9 mouse cellular contexts compared by ENCODE assay signal in genomic region chr11:3903046-3903445, GRCm38 (mm10). TPM values are rescaled to one million over a fixed set of nuclear protein-coding genes. Genes with fewer than 3 reads are reported as not detected.
DNase-seq lines count a peak whose midpoint lies in the region; ATAC-seq and TF ChIP-seq lines count a peak whose summit lies in the region.
"Had no signal": no experiment of that assay in that cellular context is flagged by ENCODE, and none has a peak within 500 bp of the region (broad histone marks: within the 10 kb centered on the region; RNA-seq: fewer than 3 reads in every experiment).

No protein-coding gene starts in this region.

- intact Hi-C loops in left cerebral cortex, postnatal 14 days (cut with DNase I) = no loop called here

- no peak overlapping the region for H3K9ac ChIP-seq in heart, embryonic 12.5 days
- H3K9ac ChIP-seq: neural tube, embryonic 13.5 days had no signal

- H3K27me3 ChIP-seq in heart, embryonic 12.5 days (replicated peaks) = no peaks in the 10 kb centered on the region
- H3K27me3 ChIP-seq: neural tube, embryonic 13.5 days had no signal

- peaks cover 21% of the 10 kb centered on the region for H3K36me3 ChIP-seq in heart, embryonic 12.5 days

- H3K27ac ChIP-seq in heart, embryonic 12.5 days (ENCODE audit: poor library complexity, severe bottlenecking) = no peak overlapping the region
- H3K27ac ChIP-seq: neural tube, embryonic 13.5 days had no signal

- H3K4me3 ChIP-seq in heart, embryonic 12.5 days = no peak overlapping the region
- H3K4me3 ChIP-seq: neural tube, embryonic 13.5 days had no signal

- TF ChIP-seq POLR2A in brain, embryonic 14.5 days (IDR thresholded peaks at IDR 0.05; ENCODE audit: borderline replicate concordance, extremely low read depth, insufficient read depth, insufficient read length, poor library complexity, severe bottlenecking) = no peak

- no peak for TF ChIP-seq CTCF in brain, embryonic 14.5 days (IDR thresholded peaks at IDR 0.05; ENCODE audit: borderline replicate concordance, extremely low read depth, insufficient read depth, insufficient read length)

- ATAC-seq in heart, embryonic 12.5 days (ENCODE audit: insufficient number of reproducible peaks, low FRiP score) = no peak

- peaks cover 10% of the 10 kb centered on the region for H3K4me1 ChIP-seq in heart, embryonic 12.5 days (replicated peaks)

- peak; percentile 98 for DNase-seq in heart, adult 11 months
- DNase-seq in brain, embryonic 14.5 days (ENCODE audit: low read depth) = peak; percentile 28
- peak; percentile 63 to 75 for DNase-seq in heart, adult 9 months (ENCODE audit: low spot score in 2 of 2)
- peak; percentile 68 to 70 for DNase-seq in left cerebral cortex, postnatal 14 days (ENCODE audit: low spot score in 2 of 2)
- DNase-seq in right cerebral cortex, postnatal 25 days = peak; percentile 48
- DNase-seq in thymus, postnatal 36 days = no peak
- DNase-seq in spleen, adult 18-20 months = no peak

- no peak overlapping the region for H3K4me2 ChIP-seq in heart, embryonic 12.5 days
- H3K4me2 ChIP-seq: neural tube, embryonic 13.5 days had no signal

- no peaks in the 10 kb centered on the region for H3K9me3 ChIP-seq in heart, embryonic 12.5 days (replicated peaks)
- H3K9me3 ChIP-seq: neural tube, embryonic 13.5 days had no signal

- WGBS in heart, embryonic 12.5 days = 70% methylated on average over 5 of the region's 5 CpGs

RNA-seq across cellular contexts. Expression of gene Dusp18, which starts 8.0 kb away (rescaled TPM):
- polyA plus RNA-seq in heart, embryonic 12.5 days (2016; fragmentation: Nextera tagmentation; extraction: Ambion mirVana) = 13.5 and 14.5 TPM in 2 replicates
- polyA plus RNA-seq in brain, embryonic 14.5 days (2012; rRNA removed) = 17.6 and 26.4 TPM in 2 replicates
- 10 to 100 TPM; 24.0 to 29.6 TPM for total RNA-seq in left cerebral cortex, postnatal 14 days (2021)

RNA-seq across cellular contexts. Expression of gene 4921536K21Rik, which starts 8.1 kb away (rescaled TPM):
- 0.12 and 0.20 TPM in 2 replicates for polyA plus RNA-seq in heart, embryonic 12.5 days (2016; fragmentation: Nextera tagmentation; extraction: Ambion mirVana)
- 0.67 and 1.0 TPM in 2 replicates for polyA plus RNA-seq in brain, embryonic 14.5 days (2012; rRNA removed)
- under 1 TPM; 0.40 to 0.49 TPM for total RNA-seq in left cerebral cortex, postnatal 14 days (2021)

RNA-seq across cellular contexts. Expression of gene Slc35e4, which starts 11.4 kb away (rescaled TPM):
- polyA plus RNA-seq in heart, embryonic 12.5 days (2016; fragmentation: Nextera tagmentation; extraction: Ambion mirVana) = 6.2 and 6.3 TPM in 2 replicates
- polyA plus RNA-seq in brain, embryonic 14.5 days (2012; rRNA removed) = 13.2 and 13.5 TPM in 2 replicates
- 10 to 100 TPM; 24.1 to 26.1 TPM for total RNA-seq in left cerebral cortex, postnatal 14 days (2021)

RNA-seq across cellular contexts. Expression of gene Tcn2, which starts 28.9 kb away (rescaled TPM):
- 73.3 and 74.2 TPM in 2 replicates for polyA plus RNA-seq in heart, embryonic 12.5 days (2016; fragmentation: Nextera tagmentation; extraction: Ambion mirVana)
- 21.2 and 27.4 TPM in 2 replicates for polyA plus RNA-seq in brain, embryonic 14.5 days (2012; rRNA removed)
- total RNA-seq in left cerebral cortex, postnatal 14 days (2021) = 10 to 100 TPM; 15.9 to 18.4 TPM

RNA-seq across cellular contexts. Expression of gene Osbp2, which starts 39.3 kb away (rescaled TPM):
- polyA plus RNA-seq in heart, embryonic 12.5 days (2016; fragmentation: Nextera tagmentation; extraction: Ambion mirVana) = 0.32 TPM in 2 replicates
- polyA plus RNA-seq in brain, embryonic 14.5 days (2012; rRNA removed) = 18.4 and 26.2 TPM in 2 replicates
- 100 to 1,000 TPM; 153 to 161 TPM for total RNA-seq in left cerebral cortex, postnatal 14 days (2021)

Comparison
In these comparisons a context has a peak if more than half of its experiments do, and no peak if none do; other contexts are left out.
1. DNase-seq: peak in heart, adult 11 months (single experiment), brain, embryonic 14.5 days (single experiment), heart, adult 9 months (2 of 2), left cerebral cortex, postnatal 14 days (2 of 2) and right cerebral cortex, postnatal 25 days (single experiment); none in thymus, postnatal 36 days (0 of 2) and spleen, adult 18-20 months (0 of 2).